Mouse (Mus musculus) forebrain, embryonic 12.5 days (tissue): ENCODE measurements around the gene Rbm5. TPM values are rescaled to one million over a fixed set of nuclear protein-coding genes. Genes with fewer than 3 reads are reported as not detected.

Experiments
- ATAC-seq: fragments of 200-750 bp; cut with Nextera tagmentation; 2 replicates; pipeline ENCODE4 v1.8.0; 2017; ENCODE audit warnings: moderate TSS enrichment; ENCODE audit not compliant: low FRiP score
- H3K27ac ChIP-seq: fragments of 300-500 bp; sonication (generic); 2 replicates; pipeline ENCODE4 v1.5.1; 2016; ENCODE audit warnings: mild to moderate bottlenecking
- H3K27me3 ChIP-seq: fragments of 300-500 bp; sonication (generic); 2 replicates; pipeline ENCODE4 v1.6.1; 2016; ENCODE audit warnings: mild to moderate bottlenecking
- H3K36me3 ChIP-seq: fragments of 300-500 bp; sonication (generic); replicated peaks from 2 replicates; pipeline ENCODE4 v1.6.1; 2016; ENCODE audit warnings: mild to moderate bottlenecking
- H3K4me1 ChIP-seq: fragments of 300-500 bp; sonication (generic); 2 replicates; pipeline ENCODE4 v1.6.1; 2016
- H3K4me2 ChIP-seq: fragments of 300-500 bp; sonication (generic); 2 replicates; pipeline ENCODE4 v1.6.1; 2016; ENCODE audit warnings: mild to moderate bottlenecking, moderate library complexity
- H3K4me3 ChIP-seq: fragments of 300-500 bp; sonication (generic); replicated peaks from 2 replicates; pipeline ENCODE4 v1.5.1; 2016; ENCODE audit warnings: mild to moderate bottlenecking
- H3K9ac ChIP-seq: fragments of 300-500 bp; sonication (generic); 2 replicates; pipeline ENCODE4 v1.6.1; 2016; ENCODE audit warnings: mild to moderate bottlenecking
- H3K9me3 ChIP-seq: fragments of 300-500 bp; sonication (generic); 2 replicates; pipeline ENCODE4 v1.6.1; 2016
- WGBS: fragments of 180-500 bp; shearing (Covaris S2); methylation state at CpG from one replicate; pipeline ENCODE4 v1.1.7; 2016; 5-methylcytosine and 5-hydroxymethylcytosine counted together
- polyA plus RNA-seq: library from polyadenylated mRNA; unstranded; fragments of >200 nt; fragmentation: Nextera tagmentation; extraction: Ambion mirVana; gene quantifications from 2 replicates; pipeline ENCODE4 v1.2.1, GENCODE M21; 2016

Gene Rbm5
- polyA plus RNA-seq, 1 experiment from 2014 or later, result 232 TPM

- peak overlapping the region; percentile 42; the same call in 1 of the 2 replicates for H3K27ac ChIP-seq
- H3K4me3 ChIP-seq, result 0 out of 2 replicates have a peak overlapping the region, but pooled peaks have one; percentile 5
- 0 out of 2 replicates have a peak, but pooled peaks cover 8% of the 10 kb centered on the region for H3K36me3 ChIP-seq
- no peaks in the 10 kb centered on the region for H3K9me3 ChIP-seq
- peak overlapping the region; percentile 31 for H3K4me2 ChIP-seq
- ATAC-seq, result peak; percentile 39; the same call in 1 of the 2 replicates
- peaks cover 29% of the 10 kb centered on the region for H3K27me3 ChIP-seq
- 0 out of 2 replicates have a peak overlapping the region, but pooled peaks have one; percentile 14 for H3K9ac ChIP-seq
- H3K4me1 ChIP-seq, result peaks cover 93% of the 10 kb centered on the region
- 5% methylated on average over 14 of the region's 14 CpGs for WGBS
Observed at GRCm38 (mm10) chr9:107697811-107698521, 72.8 kb downstream of the Rbm5 start.

- 13% methylated on average over 9 of the region's 9 CpGs for WGBS
- H3K27me3 ChIP-seq, result peaks cover 23% of the 10 kb centered on the region
- no peak overlapping the region for H3K4me3 ChIP-seq
- 0 out of 2 replicates have a peak overlapping the region, but pooled peaks have one; percentile 11 for H3K27ac ChIP-seq
- peaks cover 87% of the 10 kb centered on the region for H3K4me1 ChIP-seq
- H3K36me3 ChIP-seq, result 0 out of 2 replicates have a peak, but pooled peaks cover 5% of the 10 kb centered on the region
- no peak for ATAC-seq
- no peaks in the 10 kb centered on the region for H3K9me3 ChIP-seq
- no peak overlapping the region for H3K9ac ChIP-seq
- peak overlapping the region; percentile 31 for H3K4me2 ChIP-seq
Observed at GRCm38 (mm10) chr9:107696845-107697610, 73.8 kb downstream of the Rbm5 start.

GRCm38 (mm10) chr9:107696106-107696479 is 74.7 kb downstream of the Rbm5 start:
- WGBS, result 42% methylated on average over 6 of the region's 6 CpGs
- H3K9me3 ChIP-seq, result no peaks in the 10 kb centered on the region
- peaks cover 23% of the 10 kb centered on the region for H3K27me3 ChIP-seq
- no peak overlapping the region for H3K9ac ChIP-seq
- H3K4me3 ChIP-seq, result no peak overlapping the region
- H3K36me3 ChIP-seq, result peaks cover 14% of the 10 kb centered on the region; the same call in 1 of the 2 replicates
- no peak for ATAC-seq
- no peak overlapping the region for H3K4me2 ChIP-seq
- no peak overlapping the region for H3K27ac ChIP-seq
- peaks cover 77% of the 10 kb centered on the region for H3K4me1 ChIP-seq

GRCm38 (mm10) chr9:107695441-107696105 is 75.2 kb downstream of the Rbm5 start:
- peaks cover 19% of the 10 kb centered on the region; the same call in 1 of the 2 replicates for H3K36me3 ChIP-seq

GRCm38 (mm10) chr9:107694627-107695026 is 76.2 kb downstream of the Rbm5 start:
- 74% methylated on average over 7 of the region's 7 CpGs for WGBS
- Histone ChIP-seq H3K4me3 (no peak overlapping the region), H3K9me3 (no peaks in the 10 kb centered on the region), H3K9ac (no peak overlapping the region), H3K27ac (no peak overlapping the region), H3K4me2 (no peak overlapping the region), H3K36me3 (peaks cover 27% of the 10 kb centered on the region; the same call in 1 of the 2 replicates), H3K27me3 (0 out of 2 replicates have a peak, but pooled peaks cover 12% of the 10 kb centered on the region), H3K4me1 (peaks cover 63% of the 10 kb centered on the region)
- no peak for ATAC-seq

More at GRCm38 (mm10) chr9:107695441-107696105, 75.2 kb downstream of the Rbm5 start:
- peaks cover 18% of the 10 kb centered on the region for H3K27me3 ChIP-seq
- no peak overlapping the region for H3K4me3 ChIP-seq
- 91% methylated on average over 12 of the region's 12 CpGs for WGBS
- H3K4me1 ChIP-seq, result peaks cover 72% of the 10 kb centered on the region
- no peak overlapping the region for H3K27ac ChIP-seq
- no peaks in the 10 kb centered on the region for H3K9me3 ChIP-seq
- no peak overlapping the region for H3K4me2 ChIP-seq
- no peak for ATAC-seq
- H3K9ac ChIP-seq, result no peak overlapping the region

GRCm38 (mm10) chr9:107693433-107693987 is 77.3 kb downstream of the Rbm5 start:
- no peak overlapping the region for H3K4me3 ChIP-seq
- H3K9ac ChIP-seq, result no peak overlapping the region
- 59% methylated on average over 4 of the region's 4 CpGs for WGBS
- peaks cover 31% of the 10 kb centered on the region; the same call in 1 of the 2 replicates for H3K36me3 ChIP-seq
- H3K27ac ChIP-seq, result no peak overlapping the region
- H3K9me3 ChIP-seq, result no peaks in the 10 kb centered on the region
- H3K27me3 ChIP-seq, result 0 out of 2 replicates have a peak, but pooled peaks cover 12% of the 10 kb centered on the region
- H3K4me2 ChIP-seq, result no peak overlapping the region
- ATAC-seq, result no peak
- peaks cover 52% of the 10 kb centered on the region for H3K4me1 ChIP-seq

- Histone ChIP-seq H3K4me1 (peaks cover 44% of the 10 kb centered on the region), H3K4me2 (no peak overlapping the region)
- ATAC-seq, result no peak
Observed at GRCm38 (mm10) chr9:107692785-107693184, 78.0 kb downstream of the Rbm5 start.

GRCm38 (mm10) chr9:107690391-107690790 is 80.4 kb downstream of the Rbm5 start:
- Histone ChIP-seq H3K27ac (no peak overlapping the region), H3K36me3 (peaks cover 43% of the 10 kb centered on the region), H3K9ac (no peak overlapping the region), H3K9me3 (no peaks in the 10 kb centered on the region), H3K4me3 (no peak overlapping the region), H3K4me1 (peaks cover 20% of the 10 kb centered on the region), H3K27me3 (0 out of 2 replicates have a peak, but pooled peaks cover 6% of the 10 kb centered on the region), H3K4me2 (no peak overlapping the region)
- ATAC-seq, result no peak
- 87% methylated on average over 8 of the region's 8 CpGs for WGBS

More at GRCm38 (mm10) chr9:107692785-107693184, 78.0 kb downstream of the Rbm5 start:
- 74% methylated on average over 5 of the region's 5 CpGs for WGBS
- no peak overlapping the region for H3K9ac ChIP-seq
- H3K9me3 ChIP-seq, result no peaks in the 10 kb centered on the region
- 0 out of 2 replicates have a peak, but pooled peaks cover 12% of the 10 kb centered on the region for H3K27me3 ChIP-seq
- no peak overlapping the region for H3K4me3 ChIP-seq
- no peak overlapping the region for H3K27ac ChIP-seq
- peaks cover 36% of the 10 kb centered on the region for H3K36me3 ChIP-seq

Other genes with a start within 250 kb of the Rbm5 start
- 43.3 and 45.0 TPM in 2 replicates for gene Tmem115, start 237.1 kb downstream of the Rbm5 start, polyA plus RNA-seq
- gene Cyb561d2, start 228.8 kb downstream of the Rbm5 start, polyA plus RNA-seq, result 17.7 and 18.9 TPM in 2 replicates
- gene Nprl2, start 228.8 kb downstream of the Rbm5 start, polyA plus RNA-seq, result 43.1 and 46.3 TPM in 2 replicates
- 1.0 and 2.2 TPM in 2 replicates for gene Zmynd10, start 223.7 kb downstream of the Rbm5 start, polyA plus RNA-seq
- 40.0 and 45.7 TPM in 2 replicates for gene Rassf1, start 219.4 kb downstream of the Rbm5 start, polyA plus RNA-seq
- gene Tusc2, start 207.7 kb downstream of the Rbm5 start, polyA plus RNA-seq, result 77.2 and 79.9 TPM in 2 replicates
- gene Hyal2, start 203.1 kb downstream of the Rbm5 start, polyA plus RNA-seq, result 108 and 110 TPM in 2 replicates
- 6.9 and 8.4 TPM in 2 replicates for gene Hyal1, start 194.1 kb downstream of the Rbm5 start, polyA plus RNA-seq
- gene Naa80, start 192.1 kb downstream of the Rbm5 start, polyA plus RNA-seq, result 13.7 and 14.2 TPM in 2 replicates
- gene Hyal3, start 190.2 kb downstream of the Rbm5 start, polyA plus RNA-seq, result 0.80 and 1.2 TPM in 2 replicates
- gene Ifrd2, start 183.4 kb downstream of the Rbm5 start, polyA plus RNA-seq, result 22.1 and 26.3 TPM in 2 replicates
- 1.7 and 2.6 TPM in 2 replicates for gene Sema3b, start 161.8 kb downstream of the Rbm5 start, polyA plus RNA-seq
- 570 and 587 TPM in 2 replicates for gene Gnai2, start 135.6 kb downstream of the Rbm5 start, polyA plus RNA-seq
- gene Slc38a3, start 101.5 kb downstream of the Rbm5 start, polyA plus RNA-seq, result 8.5 and 10.6 TPM in 2 replicates
- gene Gnat1, start 91.3 kb downstream of the Rbm5 start, polyA plus RNA-seq, result 1.7 and 2.1 TPM in 2 replicates
- gene Sema3f, start 60.5 kb downstream of the Rbm5 start, polyA plus RNA-seq, result 13.2 and 15.2 TPM in 2 replicates
- 136 and 137 TPM in 2 replicates for gene Rbm6, start 102.2 kb upstream of the Rbm5 start, polyA plus RNA-seq
- gene Mon1a, start 117.2 kb upstream of the Rbm5 start, polyA plus RNA-seq, result 16.0 and 17.7 TPM in 2 replicates
- gene Mst1r, start 135.9 kb upstream of the Rbm5 start, polyA plus RNA-seq, result 1.3 and 1.8 TPM in 2 replicates
- gene Actl11, start 157.5 kb upstream of the Rbm5 start, polyA plus RNA-seq, result not detected in 2 replicates
- gene Camkv, start 164.7 kb upstream of the Rbm5 start, polyA plus RNA-seq, result 12.2 and 14.8 TPM in 2 replicates
- gene Traip, start 179.1 kb upstream of the Rbm5 start, polyA plus RNA-seq, result 30.6 and 32.3 TPM in 2 replicates
- gene Uba7, start 204.5 kb upstream of the Rbm5 start, polyA plus RNA-seq, result 5.8 and 6.5 TPM in 2 replicates
- gene Gm20661, start 212.1 kb upstream of the Rbm5 start, polyA plus RNA-seq, result 0.86 and 1.2 TPM in 2 replicates
- 14.3 and 18.3 TPM in 2 replicates for gene Inka1, start 214.9 kb upstream of the Rbm5 start, polyA plus RNA-seq
- gene Cdhr4, start 221.5 kb upstream of the Rbm5 start, polyA plus RNA-seq, result 0.82 and 2.1 TPM in 2 replicates
- 0.49 TPM in 1 of 2 replicates, not detected in the other for gene Gm20662, start 225.4 kb upstream of the Rbm5 start, polyA plus RNA-seq
- 82.3 and 88.2 TPM in 2 replicates for gene Ip6k1, start 231.5 kb upstream of the Rbm5 start, polyA plus RNA-seq